Mouse (Mus musculus): Measurements from ENCODE around the gene Ano10. TPM values are rescaled to one million over a fixed set of nuclear protein-coding genes. Genes with fewer than 3 reads are reported as not detected.
A peak's percentile ranks its signal among the peaks of the same experiment; 100 is the strongest.

Ano10 gene
- polyA plus RNA-seq, 1 experiment from 2014 or later: 36.2 TPM

GRCm38 (mm10) chr9:122219934-122220333 is 74.3 kb downstream of the Ano10 start:
- Histone ChIP-seq H3K27ac (no peak overlapping the region), H3K27me3 (no peaks in the 10 kb centered on the region), H3K9me3 (replicated peaks) (no peaks in the 10 kb centered on the region), H3K4me3 (replicated peaks) (no peak overlapping the region), H3K4me1 (0 out of 2 replicates have a peak, but pooled peaks cover 3% of the 10 kb centered on the region), H3K4me2 (no peak overlapping the region), H3K9ac (no peak overlapping the region), H3K36me3 (no peaks in the 10 kb centered on the region)
- ATAC-seq (replicated peaks; ENCODE audit: low FRiP score): no peak
- 66% methylated on average over 2 of the region's 2 CpGs for WGBS

GRCm38 (mm10) chr9:122216945-122217529 is 77.2 kb downstream of the Ano10 start:
- Histone ChIP-seq H3K4me2 (no peak overlapping the region), H3K36me3 (no peaks in the 10 kb centered on the region), H3K9me3 (replicated peaks) (no peaks in the 10 kb centered on the region), H3K27ac (no peak overlapping the region), H3K9ac (no peak overlapping the region), H3K27me3 (no peaks in the 10 kb centered on the region), H3K4me3 (replicated peaks) (no peak overlapping the region), H3K4me1 (no peaks in the 10 kb centered on the region)
- ATAC-seq (replicated peaks; ENCODE audit: low FRiP score): peak; percentile 60; the same call in 1 of the 2 replicates
- 48% methylated on average over 7 of the region's 7 CpGs for WGBS

- H3K4me3 ChIP-seq (replicated peaks): no peak overlapping the region
- no peaks in the 10 kb centered on the region for H3K27me3 ChIP-seq
- no peak overlapping the region for H3K4me2 ChIP-seq
- no peak overlapping the region for H3K27ac ChIP-seq
- no peaks in the 10 kb centered on the region for H3K4me1 ChIP-seq
- ATAC-seq (replicated peaks; ENCODE audit: low FRiP score): no peak
- no peaks in the 10 kb centered on the region for H3K36me3 ChIP-seq
- H3K9ac ChIP-seq: no peak overlapping the region
- no peaks in the 10 kb centered on the region for H3K9me3 ChIP-seq (replicated peaks)
Observed at GRCm38 (mm10) chr9:122215118-122215517, 79.1 kb downstream of the Ano10 start.

GRCm38 (mm10) chr9:122208311-122208710 is 85.9 kb downstream of the Ano10 start:
- no peak overlapping the region for H3K4me2 ChIP-seq
- no peak for ATAC-seq (replicated peaks; ENCODE audit: low FRiP score)
- no peaks in the 10 kb centered on the region for H3K36me3 ChIP-seq
- H3K27ac ChIP-seq: no peak overlapping the region
- H3K9ac ChIP-seq: no peak overlapping the region
- H3K9me3 ChIP-seq (replicated peaks): no peaks in the 10 kb centered on the region
- H3K27me3 ChIP-seq: no peaks in the 10 kb centered on the region
- 0 out of 2 replicates have a peak, but pooled peaks cover 6% of the 10 kb centered on the region for H3K4me1 ChIP-seq
- WGBS: 82% methylated on average over 4 of the region's 4 CpGs
- H3K4me3 ChIP-seq (replicated peaks): no peak overlapping the region

- no peak overlapping the region for H3K4me2 ChIP-seq
- H3K4me1 ChIP-seq: 0 out of 2 replicates have a peak, but pooled peaks cover 6% of the 10 kb centered on the region
- H3K9me3 ChIP-seq (replicated peaks): no peaks in the 10 kb centered on the region
- no peak overlapping the region for H3K27ac ChIP-seq
- WGBS: 43% methylated on average over 11 of the region's 11 CpGs
- ATAC-seq (replicated peaks; ENCODE audit: low FRiP score): no peak
- H3K9ac ChIP-seq: no peak overlapping the region
- no peak overlapping the region for H3K4me3 ChIP-seq (replicated peaks)
- H3K27me3 ChIP-seq: no peaks in the 10 kb centered on the region
- H3K36me3 ChIP-seq: no peaks in the 10 kb centered on the region
Observed at GRCm38 (mm10) chr9:122205543-122206200, 88.6 kb downstream of the Ano10 start.

GRCm38 (mm10) chr9:122204508-122204907 is 89.7 kb downstream of the Ano10 start:
- Histone ChIP-seq H3K36me3 (no peaks in the 10 kb centered on the region), H3K4me2 (no peak overlapping the region), H3K4me3 (replicated peaks) (no peak overlapping the region), H3K27ac (no peak overlapping the region), H3K9ac (no peak overlapping the region), H3K9me3 (replicated peaks) (no peaks in the 10 kb centered on the region), H3K4me1 (peaks cover 12% of the 10 kb centered on the region), H3K27me3 (no peaks in the 10 kb centered on the region)
- no peak for ATAC-seq (replicated peaks; ENCODE audit: low FRiP score)
- WGBS: 68% methylated on average over 7 of the region's 7 CpGs

- no peaks in the 10 kb centered on the region for H3K27me3 ChIP-seq
- ATAC-seq (replicated peaks; ENCODE audit: low FRiP score): 0 out of 2 replicates have a peak, but pooled peaks have one; percentile 43
- H3K27ac ChIP-seq: no peak overlapping the region
- H3K9ac ChIP-seq: no peak overlapping the region
- H3K4me1 ChIP-seq: peaks cover 20% of the 10 kb centered on the region
- no peak overlapping the region for H3K4me2 ChIP-seq
- WGBS: 23% methylated on average over 6 of the region's 6 CpGs
- no peaks in the 10 kb centered on the region for H3K36me3 ChIP-seq
- H3K9me3 ChIP-seq (replicated peaks): no peaks in the 10 kb centered on the region
- no peak overlapping the region for H3K4me3 ChIP-seq (replicated peaks)
Observed at GRCm38 (mm10) chr9:122199253-122199652, 95.0 kb downstream of the Ano10 start.

GRCm38 (mm10) chr9:122198621-122199020 is 95.6 kb downstream of the Ano10 start:
- no peak overlapping the region for H3K4me2 ChIP-seq
- ATAC-seq (replicated peaks; ENCODE audit: low FRiP score): no peak
- no peaks in the 10 kb centered on the region for H3K27me3 ChIP-seq
- H3K36me3 ChIP-seq: no peaks in the 10 kb centered on the region
- no peak overlapping the region for H3K4me3 ChIP-seq (replicated peaks)
- H3K27ac ChIP-seq: no peak overlapping the region
- no peak overlapping the region for H3K9ac ChIP-seq
- WGBS: 85% methylated on average over 3 of the region's 3 CpGs
- no peaks in the 10 kb centered on the region for H3K9me3 ChIP-seq (replicated peaks)
- peaks cover 20% of the 10 kb centered on the region for H3K4me1 ChIP-seq

GRCm38 (mm10) chr9:122197021-122197420 is 97.2 kb downstream of the Ano10 start:
- ATAC-seq (replicated peaks; ENCODE audit: low FRiP score): no peak
- WGBS: 74% methylated on average over 5 of the region's 5 CpGs
- H3K4me2 ChIP-seq: no peak overlapping the region
- no peaks in the 10 kb centered on the region for H3K27me3 ChIP-seq
- H3K36me3 ChIP-seq: no peaks in the 10 kb centered on the region
- peaks cover 20% of the 10 kb centered on the region for H3K4me1 ChIP-seq
- H3K4me3 ChIP-seq (replicated peaks): no peak overlapping the region
- H3K9me3 ChIP-seq (replicated peaks): no peaks in the 10 kb centered on the region
- no peak overlapping the region for H3K9ac ChIP-seq
- H3K27ac ChIP-seq: no peak overlapping the region

- Histone ChIP-seq H3K9me3 (replicated peaks) (no peaks in the 10 kb centered on the region), H3K27ac (no peak overlapping the region), H3K9ac (no peak overlapping the region), H3K4me2 (no peak overlapping the region), H3K4me1 (peaks cover 20% of the 10 kb centered on the region), H3K27me3 (no peaks in the 10 kb centered on the region), H3K4me3 (replicated peaks) (no peak overlapping the region), H3K36me3 (no peaks in the 10 kb centered on the region)
- 81% methylated on average over 5 of the region's 5 CpGs for WGBS
- ATAC-seq (replicated peaks; ENCODE audit: low FRiP score): no peak
Observed at GRCm38 (mm10) chr9:122195042-122195682, 99.1 kb downstream of the Ano10 start.

- no peak overlapping the region for H3K27ac ChIP-seq
- no peak overlapping the region for H3K4me3 ChIP-seq (replicated peaks)
- H3K4me2 ChIP-seq: no peak overlapping the region
- H3K4me1 ChIP-seq: peaks cover 10% of the 10 kb centered on the region; the same call in 1 of the 2 replicates
- H3K36me3 ChIP-seq: no peaks in the 10 kb centered on the region
- H3K27me3 ChIP-seq: no peaks in the 10 kb centered on the region
- H3K9ac ChIP-seq: no peak overlapping the region
- no peak for ATAC-seq (replicated peaks; ENCODE audit: low FRiP score)
- WGBS: 80% methylated on average over 5 of the region's 5 CpGs
- no peaks in the 10 kb centered on the region for H3K9me3 ChIP-seq (replicated peaks)
Observed at GRCm38 (mm10) chr9:122193823-122194222, 100.4 kb downstream of the Ano10 start.

- WGBS: 68% methylated on average over 5 of the region's 5 CpGs
- H3K4me2 ChIP-seq: no peak overlapping the region
- no peaks in the 10 kb centered on the region for H3K36me3 ChIP-seq
- no peak overlapping the region for H3K9ac ChIP-seq
- ATAC-seq (replicated peaks; ENCODE audit: low FRiP score): no peak
- H3K4me1 ChIP-seq: peaks cover 10% of the 10 kb centered on the region; the same call in 1 of the 2 replicates
- no peak overlapping the region for H3K4me3 ChIP-seq (replicated peaks)
- no peaks in the 10 kb centered on the region for H3K9me3 ChIP-seq (replicated peaks)
- H3K27me3 ChIP-seq: no peaks in the 10 kb centered on the region
- H3K27ac ChIP-seq: no peak overlapping the region
Observed at GRCm38 (mm10) chr9:122193361-122193760, 100.9 kb downstream of the Ano10 start.
